ENCODE assay signal across 9 mouse cellular contexts in genomic region chr16:96150995-96151394, GRCm38 (mm10). TPM values are rescaled to one million over a fixed set of nuclear protein-coding genes. Genes with fewer than 3 reads are reported as not detected.
DNase-seq lines count a peak whose midpoint lies in the region; ATAC-seq lines count a peak whose summit lies in the region.
"Had no signal": no experiment of that assay in that cellular context is flagged by ENCODE, and none has a peak within 500 bp of the region (broad histone marks: within the 10 kb centered on the region; RNA-seq: fewer than 3 reads in every experiment).

No protein-coding gene starts in this region.

- H3K36me3 ChIP-seq in heart, embryonic 11.5 days (ENCODE audit: control insufficient read depth, insufficient read depth, low read length): peaks cover 3% of the 10 kb centered on the region
- peaks cover 37% of the 10 kb centered on the region for H3K36me3 ChIP-seq in forebrain, embryonic 14.5 days (ENCODE audit: control insufficient read depth, insufficient read depth, low read length)

- H3K4me2 ChIP-seq in heart, embryonic 11.5 days: no peak overlapping the region
- no peak overlapping the region for H3K4me2 ChIP-seq in forebrain, embryonic 14.5 days (ENCODE audit: low read length)

- peak overlapping the region; percentile 57 for H3K27ac ChIP-seq in heart, embryonic 11.5 days (ENCODE audit: low read depth, low read length)
- no peak overlapping the region for H3K27ac ChIP-seq in forebrain, embryonic 14.5 days (ENCODE audit: low read depth, low read length)

- WGBS in heart, embryonic 11.5 days (ENCODE audit: insufficient replicate concordance): 49% methylated on average over 4 of the region's 4 CpGs
- 84% methylated on average over 4 of the region's 4 CpGs for WGBS in forebrain, embryonic 14.5 days

- no peak overlapping the region for H3K4me3 ChIP-seq in heart, embryonic 11.5 days (ENCODE audit: low read depth, low read length)
- no peak overlapping the region for H3K4me3 ChIP-seq in forebrain, embryonic 14.5 days (ENCODE audit: low read depth, low read length)

- DNase-seq in cerebellum, adult 9-10 months: peak; percentile 48
- no peak for DNase-seq in cerebellum, adult 8-10 months
- DNase-seq in ovary, adult 18-20 months (ENCODE audit: low spot score): peak; percentile 39
- DNase-seq in ovary, postnatal 14 days (ENCODE audit: low spot score): no peak
- peak; percentile 44 for DNase-seq in urinary bladder, adult 2 months (ENCODE audit: low spot score)
- DNase-seq in forebrain, embryonic 14.5 days (ENCODE audit: low spot score): no peak
- no peak for DNase-seq in spleen, adult 12 weeks (ENCODE audit: low spot score)

- no peaks in the 10 kb centered on the region for H3K27me3 ChIP-seq in heart, embryonic 11.5 days (ENCODE audit: control insufficient read depth, insufficient read depth, low read length)
- no peaks in the 10 kb centered on the region for H3K27me3 ChIP-seq in forebrain, embryonic 14.5 days (replicated peaks; ENCODE audit: control insufficient read depth, insufficient read depth, low read length)

- H3K9me3 ChIP-seq in heart, embryonic 11.5 days (replicated peaks; ENCODE audit: control insufficient read depth, low read length): no peaks in the 10 kb centered on the region
- H3K9me3 ChIP-seq in forebrain, embryonic 14.5 days (replicated peaks; ENCODE audit: control insufficient read depth, low read length): no peaks in the 10 kb centered on the region

- peaks cover 31% of the 10 kb centered on the region for H3K4me1 ChIP-seq in heart, embryonic 11.5 days (ENCODE audit: control insufficient read depth, insufficient read depth, low read length)
- peaks cover 7% of the 10 kb centered on the region for H3K4me1 ChIP-seq in forebrain, embryonic 14.5 days (ENCODE audit: control insufficient read depth, insufficient read depth, low read length)

- H3K9ac ChIP-seq in heart, embryonic 11.5 days (ENCODE audit: low read depth, low read length): 0 out of 2 replicates have a peak overlapping the region, but pooled peaks have one; percentile 31
- H3K9ac ChIP-seq in forebrain, embryonic 14.5 days (ENCODE audit: low read length): no peak overlapping the region

- ATAC-seq in heart, embryonic 11.5 days (replicated peaks; ENCODE audit: insufficient number of reproducible peaks, low FRiP score, low TSS enrichment): no peak
- no peak for ATAC-seq in forebrain, embryonic 14.5 days

RNA-seq across cellular contexts. Expression of gene Wrb, which starts 5.8 kb away (rescaled TPM):
- 84.1 and 96.5 TPM in 2 replicates for polyA plus RNA-seq in heart, embryonic 11.5 days (2014; fragmentation: Nextera tagmentation; extraction: Ambion mirVana)
- 38.2 and 51.0 TPM in 2 replicates for polyA plus RNA-seq in urinary bladder, adult 2 months (2012; rRNA removed)
- polyA plus RNA-seq in forebrain, embryonic 14.5 days (2014; fragmentation: Nextera tagmentation; extraction: Ambion mirVana): 188 and 204 TPM in 2 replicates

RNA-seq across cellular contexts. Expression of gene Hmgn1, which starts 23.5 kb away (rescaled TPM):
- polyA plus RNA-seq in heart, embryonic 11.5 days (2014; fragmentation: Nextera tagmentation; extraction: Ambion mirVana): 543 and 564 TPM in 2 replicates
- 178 and 181 TPM in 2 replicates for polyA plus RNA-seq in urinary bladder, adult 2 months (2012; rRNA removed)
- 520 and 536 TPM in 2 replicates for polyA plus RNA-seq in forebrain, embryonic 14.5 days (2014; fragmentation: Nextera tagmentation; extraction: Ambion mirVana)

RNA-seq across cellular contexts. Expression of gene Lca5l, which starts 41.1 kb away (rescaled TPM):
- 1.5 and 1.6 TPM in 2 replicates for polyA plus RNA-seq in heart, embryonic 11.5 days (2014; fragmentation: Nextera tagmentation; extraction: Ambion mirVana)
- 1.1 and 2.0 TPM in 2 replicates for polyA plus RNA-seq in urinary bladder, adult 2 months (2012; rRNA removed)
- 1.1 and 1.4 TPM in 2 replicates for polyA plus RNA-seq in forebrain, embryonic 14.5 days (2014; fragmentation: Nextera tagmentation; extraction: Ambion mirVana)
- polyA plus RNA-seq: liver, adult 2 months had no signal

RNA-seq across cellular contexts. Expression of gene Sh3bgr, which starts 49.3 kb away (rescaled TPM):
- 664 and 687 TPM in 2 replicates for polyA plus RNA-seq in heart, embryonic 11.5 days (2014; fragmentation: Nextera tagmentation; extraction: Ambion mirVana)
- polyA plus RNA-seq in urinary bladder, adult 2 months (2012; rRNA removed): 199 and 332 TPM in 2 replicates
- polyA plus RNA-seq in forebrain, embryonic 14.5 days (2014; fragmentation: Nextera tagmentation; extraction: Ambion mirVana): 0.60 and 1.4 TPM in 2 replicates
- polyA plus RNA-seq: liver, adult 2 months had no signal

Comparison
In these comparisons a context has a peak if more than half of its experiments do, and no peak if none do; other contexts are left out.
1. DNase-seq: peak in cerebellum, adult 9-10 months (single experiment), ovary, adult 18-20 months (single experiment) and urinary bladder, adult 2 months (single experiment); none in cerebellum, adult 8-10 months (single experiment), ovary, postnatal 14 days (single experiment), forebrain, embryonic 14.5 days (single experiment) and spleen, adult 12 weeks (single experiment).